ENCODE assay signal across 30 mouse cellular contexts in the genomic region with DNA sequence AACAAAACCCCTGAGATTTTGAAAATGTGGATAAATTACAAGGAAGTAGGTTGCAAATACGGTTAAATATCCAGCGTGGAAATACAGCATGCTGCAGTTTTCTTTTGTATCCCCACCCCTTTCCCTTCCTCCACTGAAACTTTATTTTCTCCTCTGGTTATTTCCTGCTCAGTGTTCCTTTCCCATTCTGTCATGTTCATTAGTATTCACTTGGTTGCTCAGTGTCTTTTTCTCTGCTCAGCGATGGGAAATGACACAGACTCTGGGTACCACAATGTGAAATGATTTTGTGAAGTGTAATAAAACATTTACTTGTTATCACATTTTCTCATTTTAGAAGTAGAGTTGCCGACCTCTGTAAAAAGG.
DNase-seq lines count a peak whose midpoint lies in the region; ATAC-seq and TF ChIP-seq lines count a peak whose summit lies in the region.
"Had no signal": no experiment of that assay in that cellular context is flagged by ENCODE, and none has a peak within 500 bp of the region (broad histone marks: within the 10 kb centered on the region; RNA-seq: fewer than 3 reads in every experiment).

No protein-coding gene starts in this region.

- H3K36me3 ChIP-seq in hindbrain, postnatal 0 days (ENCODE audit: insufficient read depth, low read length) = no peaks in the 10 kb centered on the region
- H3K36me3 ChIP-seq in hindbrain, embryonic 11.5 days (ENCODE audit: control insufficient read depth, insufficient read depth, low read length) = no peaks in the 10 kb centered on the region
- H3K36me3 ChIP-seq: embryonic facial prominence, embryonic 10.5 days; embryonic facial prominence, embryonic 15.5 days; limb, embryonic 13.5 days; liver, embryonic 12.5 days; midbrain, embryonic 13.5 days; neural tube, embryonic 12.5 days had no signal

- no peaks in the 10 kb centered on the region for H3K4me1 ChIP-seq in hindbrain, postnatal 0 days (ENCODE audit: insufficient read depth, low read length)
- H3K4me1 ChIP-seq in hindbrain, embryonic 11.5 days (replicated peaks; ENCODE audit: control insufficient read depth, insufficient read depth, low read length) = no peaks in the 10 kb centered on the region
- H3K4me1 ChIP-seq: embryonic facial prominence, embryonic 10.5 days; embryonic facial prominence, embryonic 15.5 days; limb, embryonic 13.5 days; liver, embryonic 12.5 days; neural tube, embryonic 12.5 days had no signal

- TF ChIP-seq POLR2A in brain, embryonic 14.5 days (IDR thresholded peaks at IDR 0.05; ENCODE audit: borderline replicate concordance, extremely low read depth, insufficient read depth, insufficient read length, poor library complexity, severe bottlenecking) = no peak

- no peak overlapping the region for H3K4me3 ChIP-seq in hindbrain, postnatal 0 days (ENCODE audit: low read length)
- no peak overlapping the region for H3K4me3 ChIP-seq in hindbrain, embryonic 11.5 days (ENCODE audit: low read depth, low read length)
- H3K4me3 ChIP-seq: embryonic facial prominence, embryonic 10.5 days; embryonic facial prominence, embryonic 15.5 days; limb, embryonic 13.5 days; liver, embryonic 12.5 days; midbrain, embryonic 13.5 days; myocyte; neural tube, embryonic 12.5 days had no signal

- TF ChIP-seq CTCF in hindbrain, postnatal 0 days (IDR thresholded peaks at IDR 0.05; ENCODE audit: low read depth) = no peak
- TF ChIP-seq CTCF in brain, embryonic 14.5 days (IDR thresholded peaks at IDR 0.05; ENCODE audit: borderline replicate concordance, extremely low read depth, insufficient read depth, insufficient read length) = no peak

- H3K27me3 ChIP-seq in hindbrain, postnatal 0 days (ENCODE audit: insufficient read depth, low read length) = no peaks in the 10 kb centered on the region
- H3K27me3 ChIP-seq in hindbrain, embryonic 11.5 days (ENCODE audit: control insufficient read depth, insufficient read depth, low read length) = no peaks in the 10 kb centered on the region
- H3K27me3 ChIP-seq: embryonic facial prominence, embryonic 15.5 days; limb, embryonic 13.5 days; liver, embryonic 12.5 days; midbrain, embryonic 13.5 days; neural tube, embryonic 12.5 days had no signal

- DNase-seq in frontal cortex, postnatal 10 days (ENCODE audit: low spot score in 2 of 2) = no peak
- no peak for DNase-seq in hindbrain, postnatal 0 days (ENCODE audit: low spot score)
- no peak for DNase-seq in hindbrain, embryonic 11.5 days (ENCODE audit: low spot score)
- DNase-seq in Muller cell, postnatal 12 days (ENCODE audit: inconsistent ontology term) = peak; percentile 47
- peak; percentile 33 for DNase-seq in brain, embryonic 14.5 days (ENCODE audit: low read depth)
- no peak for DNase-seq in ovary, postnatal 10 days (ENCODE audit: low spot score)
- DNase-seq: adrenal gland, adult 2 months; adrenal gland, postnatal 36 days; B cell, adult 2 months; cerebellum, adult 2 months; cerebellum, postnatal 14 days; heart, postnatal 14 days; kidney, adult 8-10 months; kidney, postnatal 4 days; liver, postnatal 0 days; lung, postnatal 36 days; right cerebral cortex, postnatal 14 days; spleen, adult 18-20 months; thymus, adult 18-20 months; thymus, postnatal 25 days had no signal

- ATAC-seq in frontal cortex, adult (ENCODE audit: low TSS enrichment) = 0 out of 2 replicates have a peak, but pooled peaks have one; percentile 38
- ATAC-seq in hindbrain, postnatal 0 days = peak; percentile 66; the same call in 1 of the 2 replicates
- no peak for ATAC-seq in hindbrain, embryonic 11.5 days (ENCODE audit: low FRiP score)
- ATAC-seq: activated CD4-positive, CD25-positive, alpha-beta regulatory T cell, adult 4 months; liver, embryonic 12.5 days; liver, postnatal 0 days; midbrain, embryonic 13.5 days had no signal

- peak overlapping the region; percentile 41; the same call in 1 of the 2 replicates for H3K27ac ChIP-seq in hindbrain, postnatal 0 days
- no peak overlapping the region for H3K27ac ChIP-seq in hindbrain, embryonic 11.5 days (ENCODE audit: low read depth, low read length)
- H3K27ac ChIP-seq: embryonic facial prominence, embryonic 10.5 days; embryonic facial prominence, embryonic 15.5 days; kidney, postnatal 0 days; limb, embryonic 13.5 days; liver, embryonic 12.5 days; midbrain, embryonic 13.5 days; neural tube, embryonic 12.5 days had no signal

- no peak overlapping the region for H3K4me2 ChIP-seq in hindbrain, postnatal 0 days (ENCODE audit: low read depth, low read length)
- H3K4me2 ChIP-seq in hindbrain, embryonic 11.5 days (replicated peaks; ENCODE audit: low read depth, low read length) = no peak overlapping the region
- H3K4me2 ChIP-seq: embryonic facial prominence, embryonic 15.5 days; limb, embryonic 13.5 days; liver, embryonic 12.5 days; midbrain, embryonic 13.5 days; neural tube, embryonic 12.5 days had no signal

- H3K9me3 ChIP-seq in hindbrain, postnatal 0 days (ENCODE audit: low read length) = no peaks in the 10 kb centered on the region
- H3K9me3 ChIP-seq in hindbrain, embryonic 11.5 days (ENCODE audit: control insufficient read depth, low read length) = no peaks in the 10 kb centered on the region
- H3K9me3 ChIP-seq: embryonic facial prominence, embryonic 10.5 days; embryonic facial prominence, embryonic 15.5 days; limb, embryonic 13.5 days; liver, embryonic 12.5 days; midbrain, embryonic 13.5 days; neural tube, embryonic 12.5 days had no signal

- 45% methylated on average over 4 of the region's 4 CpGs for WGBS in hindbrain, postnatal 0 days
- 83% methylated on average over 4 of the region's 4 CpGs for WGBS in hindbrain, embryonic 11.5 days

- no peak overlapping the region for H3K9ac ChIP-seq in hindbrain, postnatal 0 days (replicated peaks; ENCODE audit: low read length)
- no peak overlapping the region for H3K9ac ChIP-seq in hindbrain, embryonic 11.5 days (ENCODE audit: low read depth, low read length)
- H3K9ac ChIP-seq: embryonic facial prominence, embryonic 15.5 days; limb, embryonic 13.5 days; liver, embryonic 12.5 days; liver, postnatal 0 days; midbrain, embryonic 13.5 days; neural tube, embryonic 12.5 days had no signal

Comparison
In these comparisons a context has a peak if more than half of its experiments do, and no peak if none do; other contexts are left out.
1. DNase-seq: peak in Muller cell, postnatal 12 days (single experiment) and brain, embryonic 14.5 days (single experiment); none in frontal cortex, postnatal 10 days (0 of 2), hindbrain, postnatal 0 days (single experiment), hindbrain, embryonic 11.5 days (single experiment) and ovary, postnatal 10 days (single experiment).